Mouse (Mus musculus) intestine, embryonic 16.5 days (tissue): ENCODE data around the gene Atp1b2. TPM values are rescaled to one million over a fixed set of nuclear protein-coding genes. Genes with fewer than 3 reads are reported as not detected.

Experiments used
- ATAC-seq: fragments of 200-750 bp; cut with Nextera tagmentation; 2 replicates; pipeline ENCODE4 v1.8.0; 2017; ENCODE audit warnings: moderate TSS enrichment, moderate library complexity
- H3K27ac ChIP-seq: fragments of 300-500 bp; sonication (generic); 2 replicates; pipeline ENCODE4 v1.5.1; 2014; ENCODE audit warnings: mild to moderate bottlenecking, low read length
- H3K27me3 ChIP-seq: fragments of 300-500 bp; sonication (generic); replicated peaks from 2 replicates; pipeline ENCODE4 v1.6.1; 2014; ENCODE audit warnings: low read length, control low read depth, mixed read lengths; ENCODE audit not compliant: control insufficient read depth, insufficient read depth
- H3K36me3 ChIP-seq: fragments of 300-500 bp; sonication (generic); 2 replicates; pipeline ENCODE4 v1.6.1; 2014; ENCODE audit warnings: low read length, control low read depth; ENCODE audit not compliant: control insufficient read depth, insufficient read depth
- H3K4me1 ChIP-seq: fragments of 300-500 bp; sonication (generic); 2 replicates; pipeline ENCODE4 v1.6.1; 2014; ENCODE audit warnings: low read length, control low read depth, mixed read lengths; ENCODE audit not compliant: control insufficient read depth, insufficient read depth
- H3K4me2 ChIP-seq: fragments of 300-500 bp; sonication (generic); 2 replicates; pipeline ENCODE4 v1.6.1; 2014; ENCODE audit warnings: low read depth, low read length, control low read depth
- H3K4me3 ChIP-seq: fragments of 300-500 bp; sonication (generic); 2 replicates; pipeline ENCODE4 v1.5.1; 2014; ENCODE audit warnings: mild to moderate bottlenecking, low read length
- H3K9ac ChIP-seq: fragments of 300-500 bp; sonication (generic); 2 replicates; pipeline ENCODE4 v1.6.1; 2014; ENCODE audit warnings: low read depth, low read length
- H3K9me3 ChIP-seq: fragments of 300-500 bp; sonication (generic); 2 replicates; pipeline ENCODE4 v1.6.1; 2016; ENCODE audit warnings: low read length, control low read depth; ENCODE audit not compliant: control insufficient read depth
- WGBS: fragments of 180-500 bp; shearing (Covaris S2); extraction: QIAGEN DNeasy Blood & Tissue Kit; methylation state at CpG from one replicate; pipeline ENCODE4 v1.1.7; 2014; 5-methylcytosine and 5-hydroxymethylcytosine counted together
- polyA plus RNA-seq: library from polyadenylated mRNA; unstranded; fragments of >200 nt; fragmentation: Nextera tagmentation; extraction: Ambion mirVana; gene quantifications from 2 replicates; pipeline ENCODE4 v1.2.1, GENCODE M21; 2015

Gene Atp1b2
- polyA plus RNA-seq, 1 experiment from 2014 or later = 6.6 TPM

- Histone ChIP-seq H3K4me2 (no peak overlapping the region), H3K27me3 (no peaks in the 10 kb centered on the region), H3K9me3 (no peaks in the 10 kb centered on the region), H3K4me1 (peaks cover 13% of the 10 kb centered on the region), H3K9ac (no peak overlapping the region), H3K36me3 (peaks cover 22% of the 10 kb centered on the region), H3K27ac (no peak overlapping the region), H3K4me3 (no peak overlapping the region)
- ATAC-seq = no peak
- 91% methylated on average over 13 of the region's 13 CpGs for WGBS
Measured at GRCm38 (mm10) chr11:69584937-69585336, 20.8 kb downstream of the Atp1b2 start.

GRCm38 (mm10) chr11:69584008-69584407 is 21.7 kb downstream of the Atp1b2 start:
- H3K4me1 ChIP-seq = peaks cover 13% of the 10 kb centered on the region
- H3K4me2 ChIP-seq = no peak overlapping the region
- WGBS = 83% methylated on average over 7 of the region's 7 CpGs

GRCm38 (mm10) chr11:69582230-69582805 is 23.4 kb downstream of the Atp1b2 start:
- 62% methylated on average over 9 of the region's 9 CpGs for WGBS
- peak overlapping the region; percentile 68 for H3K4me2 ChIP-seq
- no peak for ATAC-seq
- no peaks in the 10 kb centered on the region for H3K9me3 ChIP-seq
- 0 out of 2 replicates have a peak overlapping the region, but pooled peaks have one; percentile 19 for H3K9ac ChIP-seq
- no peak overlapping the region for H3K27ac ChIP-seq
- H3K4me1 ChIP-seq = peaks cover 23% of the 10 kb centered on the region
- H3K4me3 ChIP-seq = peak overlapping the region; percentile 14
- H3K36me3 ChIP-seq = 0 out of 2 replicates have a peak, but pooled peaks cover under 1% of the 10 kb centered on the region
- H3K27me3 ChIP-seq = no peaks in the 10 kb centered on the region

More at GRCm38 (mm10) chr11:69584008-69584407, 21.7 kb downstream of the Atp1b2 start:
- Histone ChIP-seq H3K9me3 (no peaks in the 10 kb centered on the region), H3K27ac (no peak overlapping the region), H3K27me3 (no peaks in the 10 kb centered on the region), H3K9ac (no peak overlapping the region), H3K36me3 (peaks cover 13% of the 10 kb centered on the region), H3K4me3 (no peak overlapping the region)
- no peak for ATAC-seq

DNA sequence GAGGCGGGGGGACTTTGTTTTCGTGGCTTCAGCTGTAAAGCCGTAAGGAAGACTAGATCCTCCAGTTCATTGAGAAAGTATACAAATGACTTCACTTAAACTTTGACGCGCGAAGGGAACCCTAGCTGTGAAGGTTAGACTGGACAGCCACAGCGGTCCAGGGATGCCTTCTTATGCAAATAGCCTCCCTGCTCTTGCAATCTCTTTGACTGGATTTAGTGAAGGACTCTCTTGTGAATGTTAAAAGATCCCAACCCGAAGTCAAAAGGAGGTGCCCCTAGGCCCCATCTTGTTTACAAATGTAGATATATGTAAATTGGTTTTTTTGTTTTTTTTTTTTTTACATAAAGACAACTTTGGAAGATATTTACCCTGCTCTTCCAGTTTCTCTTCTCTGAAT is 23.9 kb downstream of the Atp1b2 start:
- Histone ChIP-seq H3K4me3 (peak overlapping the region; percentile 73), H3K9ac (peak overlapping the region; percentile 74), H3K9me3 (no peaks in the 10 kb centered on the region), H3K4me2 (peak overlapping the region; percentile 68), H3K27ac (peak overlapping the region; percentile 98), H3K4me1 (peaks cover 28% of the 10 kb centered on the region), H3K36me3 (no peaks in the 10 kb centered on the region), H3K27me3 (no peaks in the 10 kb centered on the region)
- no peak for ATAC-seq
- under 1% methylated on average over 8 of the region's 8 CpGs for WGBS

DNA sequence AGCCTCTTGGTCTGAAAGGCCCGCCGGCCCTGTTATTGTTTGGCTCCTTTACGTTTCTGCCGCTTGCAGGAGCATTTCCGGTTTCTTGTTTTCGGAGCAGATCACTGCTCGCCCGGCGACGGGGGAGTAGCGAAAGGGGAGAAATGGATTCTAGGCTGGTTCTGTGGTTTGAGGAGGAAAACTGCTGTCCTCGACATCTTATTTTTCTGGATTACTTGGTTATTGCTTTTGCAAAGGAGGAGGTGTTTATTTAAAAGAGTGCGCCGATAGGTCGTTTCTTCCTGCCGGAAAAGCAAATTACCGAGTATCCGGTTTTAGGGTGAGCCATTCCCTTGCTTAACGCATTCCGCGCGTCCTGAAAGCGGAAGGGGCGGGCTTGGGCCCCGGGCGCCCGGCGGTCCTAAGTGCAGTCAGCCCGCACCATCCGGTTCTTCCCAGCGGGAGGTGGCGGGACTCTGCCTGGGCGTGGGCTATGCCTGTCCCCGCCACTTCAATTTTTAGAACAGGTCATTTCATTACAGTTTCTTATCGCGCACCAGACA is 24.5 kb downstream of the Atp1b2 start:
- under 1% methylated on average over 36 of the region's 36 CpGs for WGBS
- H3K9ac ChIP-seq = peak overlapping the region; percentile 74
- peak overlapping the region; percentile 68 for H3K4me2 ChIP-seq
- peak; percentile 80 for ATAC-seq
- H3K27ac ChIP-seq = peak overlapping the region; percentile 98
- H3K27me3 ChIP-seq = no peaks in the 10 kb centered on the region
- H3K9me3 ChIP-seq = no peaks in the 10 kb centered on the region
- H3K4me3 ChIP-seq = peak overlapping the region; percentile 73
- H3K4me1 ChIP-seq = peaks cover 28% of the 10 kb centered on the region
- H3K36me3 ChIP-seq = no peaks in the 10 kb centered on the region

DNA sequence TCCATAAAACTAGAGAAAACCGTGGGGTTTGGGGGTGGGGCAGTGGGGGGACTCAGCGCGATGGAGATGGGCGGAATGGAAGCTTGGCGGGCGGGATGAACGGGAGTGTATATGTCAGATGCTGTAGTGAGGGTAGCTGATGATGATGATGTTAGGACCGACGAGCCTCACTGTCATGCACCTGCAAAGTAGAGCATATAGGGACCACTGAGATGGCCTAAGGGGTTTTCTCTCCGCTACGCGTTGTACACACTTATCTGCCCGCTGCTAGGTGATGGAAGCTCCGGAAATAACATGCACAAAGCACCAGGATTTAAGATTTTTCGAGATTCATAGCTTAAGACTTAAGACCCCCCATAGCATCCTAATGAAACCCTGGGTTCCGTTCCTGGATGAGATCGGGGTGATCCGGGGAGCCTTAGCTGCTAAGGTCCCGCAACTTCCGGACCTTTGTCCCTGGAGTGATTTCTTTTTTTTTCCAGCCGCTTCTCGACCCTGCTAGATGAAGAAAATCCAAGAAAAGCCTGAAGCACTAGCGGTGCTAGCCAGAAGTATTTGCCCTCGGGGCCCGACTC is 25.1 kb downstream of the Atp1b2 start:
- H3K36me3 ChIP-seq = no peaks in the 10 kb centered on the region
- peak; percentile 3 for ATAC-seq
- no peaks in the 10 kb centered on the region for H3K9me3 ChIP-seq

GRCm38 (mm10) chr11:69580091-69580514 is 25.6 kb downstream of the Atp1b2 start, which contains the start of the genes Wrap53 and Trp53:
Gene Wrap53, minus strand, starts transcription at chr11:69580255.
Gene Trp53, plus strand, starts transcription at chr11:69580359.
- Histone ChIP-seq H3K27ac (peak within 1 kb of the TSS; percentile 98), H3K36me3 (no peaks in the 10 kb centered on the region), H3K4me2 (peak within 1 kb of the TSS; percentile 68), H3K9ac (peak within 1 kb of the TSS; percentile 83), H3K9me3 (no peaks in the 10 kb centered on the region), H3K4me3 (peak within 1 kb of the TSS; percentile 80), H3K27me3 (no peaks in the 10 kb centered on the region), H3K4me1 (peaks cover 28% of the 10 kb centered on the region)
- ATAC-seq = peak; percentile 62
- WGBS = under 1% methylated on average over 13 of the region's 13 CpGs

More for the DNA sequence above, 25.1 kb downstream of the Atp1b2 start:
- Histone ChIP-seq H3K27ac (peak overlapping the region; percentile 98), H3K4me2 (peak overlapping the region; percentile 68), H3K4me1 (peaks cover 28% of the 10 kb centered on the region), H3K4me3 (peak overlapping the region; percentile 73), H3K9ac (peak overlapping the region; percentile 74), H3K27me3 (no peaks in the 10 kb centered on the region)
- under 1% methylated on average over 25 of the region's 25 CpGs for WGBS

- peaks cover 25% of the 10 kb centered on the region for H3K4me1 ChIP-seq
- H3K4me3 ChIP-seq = peak overlapping the region; percentile 80
- H3K9me3 ChIP-seq = no peaks in the 10 kb centered on the region
- peak; percentile 89 for ATAC-seq
- 1% methylated on average over 39 of the region's 39 CpGs for WGBS
- peak overlapping the region; percentile 86 for H3K4me2 ChIP-seq
- peak overlapping the region; percentile 98 for H3K27ac ChIP-seq
- peak overlapping the region; percentile 83 for H3K9ac ChIP-seq
- no peaks in the 10 kb centered on the region for H3K27me3 ChIP-seq
- H3K36me3 ChIP-seq = no peaks in the 10 kb centered on the region
Measured at GRCm38 (mm10) chr11:69579128-69580017, 26.4 kb downstream of the Atp1b2 start.

DNA sequence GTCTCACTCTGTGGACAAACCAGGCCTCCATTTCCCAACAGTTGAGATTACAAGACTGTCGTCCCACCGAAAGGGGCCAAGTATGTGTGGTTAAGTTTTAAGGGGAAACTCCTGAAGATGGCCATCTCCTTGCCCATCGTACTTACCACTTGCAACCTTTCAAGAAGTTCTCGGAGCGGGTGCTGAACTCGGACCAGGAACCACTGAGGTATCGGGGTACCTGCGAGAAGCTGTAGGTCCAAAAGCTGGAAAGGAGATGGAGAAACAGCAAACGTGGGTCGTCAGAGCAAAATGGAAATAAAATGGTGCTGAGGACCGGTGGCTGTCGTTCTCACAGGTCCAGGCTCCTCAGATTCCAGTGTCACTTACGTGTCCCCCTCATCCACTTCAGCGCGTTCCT is 27.4 kb downstream of the Atp1b2 start:
- 11% methylated on average over 15 of the region's 15 CpGs for WGBS
- Histone ChIP-seq H3K27ac (peak overlapping the region; percentile 83; the same call in 1 of the 2 replicates), H3K36me3 (no peaks in the 10 kb centered on the region), H3K4me2 (peak overlapping the region; percentile 86), H3K27me3 (no peaks in the 10 kb centered on the region), H3K4me3 (peak overlapping the region; percentile 80), H3K9me3 (no peaks in the 10 kb centered on the region), H3K9ac (peak overlapping the region; percentile 83), H3K4me1 (peaks cover 25% of the 10 kb centered on the region)
- ATAC-seq = no peak
